ENCODE assay signal across 16 mouse cellular contexts in the genomic region with DNA sequence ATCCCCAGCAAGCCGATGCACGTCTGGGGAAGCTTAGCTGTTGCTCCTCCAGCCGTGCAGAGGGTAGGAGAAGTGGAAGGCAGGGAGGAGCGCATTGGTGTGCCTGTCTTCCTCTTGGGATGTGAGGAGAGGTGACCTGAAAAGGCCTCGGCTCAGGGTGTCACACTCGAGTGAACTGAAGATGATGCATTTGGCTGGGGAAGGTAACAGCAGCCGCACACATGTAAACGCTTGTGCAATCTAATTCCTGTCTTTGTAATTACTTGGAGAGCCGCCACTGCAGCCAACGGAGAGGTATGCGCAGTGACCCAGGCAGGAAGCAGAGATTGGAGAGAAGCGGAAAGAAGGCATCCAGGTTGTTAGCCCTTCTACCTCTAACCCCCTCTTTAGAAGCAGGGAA.
DNase-seq lines count a peak whose midpoint lies in the region; ATAC-seq lines count a peak whose summit lies in the region.
"Had no signal": no experiment of that assay in that cellular context is flagged by ENCODE, and none has a peak within 500 bp of the region (broad histone marks: within the 10 kb centered on the region; RNA-seq: fewer than 3 reads in every experiment).

No protein-coding gene starts in this region.

- H3K27me3 ChIP-seq in midbrain, embryonic 14.5 days (ENCODE audit: control insufficient read depth, insufficient read depth, low read length), result no peaks in the 10 kb centered on the region
- no peaks in the 10 kb centered on the region for H3K27me3 ChIP-seq in midbrain, embryonic 10.5 days (ENCODE audit: low read depth, poor library complexity, severe bottlenecking)
- no peaks in the 10 kb centered on the region for H3K27me3 ChIP-seq in embryonic facial prominence, embryonic 14.5 days (replicated peaks; ENCODE audit: control insufficient read depth, insufficient read depth, low read length)
- H3K27me3 ChIP-seq in kidney, embryonic 16.5 days (ENCODE audit: insufficient read depth, low read length), result no peaks in the 10 kb centered on the region
- H3K27me3 ChIP-seq in stomach, embryonic 16.5 days (ENCODE audit: control insufficient read depth, insufficient read depth, low read length), result no peaks in the 10 kb centered on the region
- H3K27me3 ChIP-seq in hindbrain, embryonic 10.5 days (ENCODE audit: insufficient read depth, poor library complexity, severe bottlenecking), result peaks cover 10% of the 10 kb centered on the region
- 0 out of 2 replicates have a peak, but pooled peaks cover 3% of the 10 kb centered on the region for H3K27me3 ChIP-seq in hindbrain, embryonic 16.5 days (replicated peaks; ENCODE audit: control insufficient read depth, insufficient read depth, low read length)
- H3K27me3 ChIP-seq: hindbrain, embryonic 15.5 days; liver, embryonic 12.5 days; midbrain, embryonic 12.5 days had no signal

- no peak for DNase-seq in midbrain, embryonic 14.5 days
- no peak for DNase-seq in midbrain, embryonic 10.5 days (ENCODE audit: low spot score)
- peak; percentile 43 for DNase-seq in embryonic facial prominence, embryonic 14.5 days (ENCODE audit: low spot score)
- no peak for DNase-seq in hindbrain, embryonic 10.5 days (ENCODE audit: low spot score)
- DNase-seq: cerebellum, adult 8-10 months; right cerebral cortex, postnatal 14 days; thymus, postnatal 4 days had no signal

- 70% methylated on average over 12 of the region's 12 CpGs for WGBS in midbrain, embryonic 14.5 days
- WGBS in midbrain, embryonic 10.5 days, result 82% methylated on average over 12 of the region's 12 CpGs
- WGBS in embryonic facial prominence, embryonic 14.5 days, result 47% methylated on average over 12 of the region's 12 CpGs
- WGBS in kidney, embryonic 16.5 days, result 39% methylated on average over 12 of the region's 12 CpGs
- 47% methylated on average over 12 of the region's 12 CpGs for WGBS in stomach, embryonic 16.5 days
- 79% methylated on average over 12 of the region's 12 CpGs for WGBS in hindbrain, embryonic 10.5 days
- WGBS in hindbrain, embryonic 16.5 days, result 60% methylated on average over 12 of the region's 12 CpGs

- ATAC-seq in midbrain, embryonic 14.5 days (ENCODE audit: low FRiP score, low TSS enrichment), result no peak
- ATAC-seq in embryonic facial prominence, embryonic 14.5 days (ENCODE audit: low read depth), result no peak
- ATAC-seq in kidney, embryonic 16.5 days (ENCODE audit: low FRiP score, low TSS enrichment), result peak; percentile 59; the same call in 1 of the 2 replicates
- no peak for ATAC-seq in stomach, embryonic 16.5 days (ENCODE audit: insufficient read depth, low FRiP score)
- no peak for ATAC-seq in hindbrain, embryonic 16.5 days
- ATAC-seq in erythroblast, adult 5-6 weeks (replicated peaks; ENCODE audit: low FRiP score, poor library complexity, severe bottlenecking), result no peak
- ATAC-seq: liver, embryonic 12.5 days; lung, postnatal 0 days had no signal

- H3K36me3 ChIP-seq in midbrain, embryonic 14.5 days (ENCODE audit: control insufficient read depth, insufficient read depth, low read length), result no peaks in the 10 kb centered on the region
- peaks cover 14% of the 10 kb centered on the region for H3K36me3 ChIP-seq in midbrain, embryonic 10.5 days
- H3K36me3 ChIP-seq in embryonic facial prominence, embryonic 14.5 days (ENCODE audit: control insufficient read depth, insufficient read depth, low read length), result 0 out of 2 replicates have a peak, but pooled peaks cover under 1% of the 10 kb centered on the region
- H3K36me3 ChIP-seq in kidney, embryonic 16.5 days (ENCODE audit: insufficient read depth, low read length), result no peaks in the 10 kb centered on the region
- no peaks in the 10 kb centered on the region for H3K36me3 ChIP-seq in stomach, embryonic 16.5 days (ENCODE audit: control insufficient read depth, insufficient read depth, low read length)
- H3K36me3 ChIP-seq in hindbrain, embryonic 10.5 days, result no peaks in the 10 kb centered on the region; the same call in 1 of the 2 replicates
- H3K36me3 ChIP-seq in hindbrain, embryonic 16.5 days (ENCODE audit: control insufficient read depth, insufficient read depth, low read length), result no peaks in the 10 kb centered on the region
- H3K36me3 ChIP-seq: hindbrain, embryonic 15.5 days; liver, embryonic 12.5 days had no signal

- 0 out of 2 replicates have a peak overlapping the region, but pooled peaks have one; percentile 24 for H3K9ac ChIP-seq in midbrain, embryonic 14.5 days (replicated peaks; ENCODE audit: low read length)
- H3K9ac ChIP-seq in embryonic facial prominence, embryonic 14.5 days (ENCODE audit: low read depth, low read length), result no peak overlapping the region
- no peak overlapping the region for H3K9ac ChIP-seq in kidney, embryonic 16.5 days (replicated peaks; ENCODE audit: low read length)
- H3K9ac ChIP-seq in stomach, embryonic 16.5 days (ENCODE audit: low read length), result 0 out of 2 replicates have a peak overlapping the region, but pooled peaks have one; percentile 20
- no peak overlapping the region for H3K9ac ChIP-seq in hindbrain, embryonic 16.5 days (ENCODE audit: low read depth, low read length)
- H3K9ac ChIP-seq: hindbrain, embryonic 15.5 days; liver, embryonic 12.5 days; midbrain, embryonic 12.5 days had no signal

- no peaks in the 10 kb centered on the region for H3K4me1 ChIP-seq in midbrain, embryonic 14.5 days (ENCODE audit: control insufficient read depth, insufficient read depth, low read length)
- peaks cover 51% of the 10 kb centered on the region for H3K4me1 ChIP-seq in midbrain, embryonic 10.5 days
- H3K4me1 ChIP-seq in embryonic facial prominence, embryonic 14.5 days (ENCODE audit: control insufficient read depth, insufficient read depth, low read length), result peaks cover 36% of the 10 kb centered on the region
- peaks cover 15% of the 10 kb centered on the region for H3K4me1 ChIP-seq in kidney, embryonic 16.5 days (ENCODE audit: insufficient read depth, low read length)
- peaks cover 22% of the 10 kb centered on the region for H3K4me1 ChIP-seq in stomach, embryonic 16.5 days (ENCODE audit: control insufficient read depth, insufficient read depth, low read length)
- H3K4me1 ChIP-seq in hindbrain, embryonic 10.5 days (replicated peaks), result peaks cover 40% of the 10 kb centered on the region
- H3K4me1 ChIP-seq in hindbrain, embryonic 16.5 days (ENCODE audit: control insufficient read depth, insufficient read depth, low read depth, low read length), result no peaks in the 10 kb centered on the region
- H3K4me1 ChIP-seq: hindbrain, embryonic 15.5 days had no signal

- no peak overlapping the region for H3K4me3 ChIP-seq in midbrain, embryonic 14.5 days (replicated peaks; ENCODE audit: low read depth, low read length)
- no peak overlapping the region for H3K4me3 ChIP-seq in midbrain, embryonic 10.5 days
- H3K4me3 ChIP-seq in embryonic facial prominence, embryonic 14.5 days (ENCODE audit: low read depth, low read length), result no peak overlapping the region
- H3K4me3 ChIP-seq in kidney, embryonic 16.5 days (ENCODE audit: low read length), result no peak overlapping the region
- H3K4me3 ChIP-seq in stomach, embryonic 16.5 days (replicated peaks; ENCODE audit: low read length), result no peak overlapping the region
- no peak overlapping the region for H3K4me3 ChIP-seq in hindbrain, embryonic 10.5 days
- no peak overlapping the region for H3K4me3 ChIP-seq in hindbrain, embryonic 16.5 days (ENCODE audit: low read length)
- H3K4me3 ChIP-seq: hindbrain, embryonic 15.5 days; layer of hippocampus, adult 2 months; liver, embryonic 12.5 days; midbrain, embryonic 12.5 days had no signal

- H3K9me3 ChIP-seq in midbrain, embryonic 14.5 days (ENCODE audit: control insufficient read depth, low read length), result no peaks in the 10 kb centered on the region
- no peaks in the 10 kb centered on the region for H3K9me3 ChIP-seq in midbrain, embryonic 10.5 days (replicated peaks)
- no peaks in the 10 kb centered on the region for H3K9me3 ChIP-seq in embryonic facial prominence, embryonic 14.5 days (ENCODE audit: control insufficient read depth, low read length)
- H3K9me3 ChIP-seq in kidney, embryonic 16.5 days (ENCODE audit: low read length), result no peaks in the 10 kb centered on the region
- H3K9me3 ChIP-seq in stomach, embryonic 16.5 days (replicated peaks; ENCODE audit: control insufficient read depth, low read length), result no peaks in the 10 kb centered on the region
- no peaks in the 10 kb centered on the region for H3K9me3 ChIP-seq in hindbrain, embryonic 10.5 days
- no peaks in the 10 kb centered on the region for H3K9me3 ChIP-seq in hindbrain, embryonic 16.5 days (ENCODE audit: control insufficient read depth, low read length)
- H3K9me3 ChIP-seq: hindbrain, embryonic 15.5 days; liver, embryonic 12.5 days; midbrain, embryonic 12.5 days had no signal

- no peak overlapping the region for H3K27ac ChIP-seq in midbrain, embryonic 14.5 days (replicated peaks; ENCODE audit: low read depth, low read length)
- no peak overlapping the region for H3K27ac ChIP-seq in midbrain, embryonic 10.5 days (replicated peaks)
- H3K27ac ChIP-seq in embryonic facial prominence, embryonic 14.5 days (replicated peaks; ENCODE audit: low read depth, low read length), result peak overlapping the region; percentile 36; the same call in 1 of the 2 replicates
- no peak overlapping the region for H3K27ac ChIP-seq in kidney, embryonic 16.5 days (ENCODE audit: low read length)
- peak overlapping the region; percentile 30; the same call in 1 of the 2 replicates for H3K27ac ChIP-seq in stomach, embryonic 16.5 days (ENCODE audit: low read length)
- H3K27ac ChIP-seq in hindbrain, embryonic 10.5 days, result no peak overlapping the region
- no peak overlapping the region for H3K27ac ChIP-seq in hindbrain, embryonic 16.5 days (ENCODE audit: low read depth, low read length)
- H3K27ac ChIP-seq: hindbrain, embryonic 15.5 days; layer of hippocampus, adult 2 months; liver, embryonic 12.5 days had no signal

- H3K4me2 ChIP-seq in midbrain, embryonic 14.5 days (ENCODE audit: low read length), result no peak overlapping the region
- H3K4me2 ChIP-seq in embryonic facial prominence, embryonic 14.5 days (ENCODE audit: low read depth, low read length), result no peak overlapping the region
- H3K4me2 ChIP-seq in kidney, embryonic 16.5 days (replicated peaks; ENCODE audit: low read depth, low read length), result no peak overlapping the region
- H3K4me2 ChIP-seq in stomach, embryonic 16.5 days (ENCODE audit: low read depth, low read length), result no peak overlapping the region
- no peak overlapping the region for H3K4me2 ChIP-seq in hindbrain, embryonic 16.5 days (ENCODE audit: low read length)
- H3K4me2 ChIP-seq: hindbrain, embryonic 15.5 days; liver, embryonic 12.5 days; midbrain, embryonic 12.5 days had no signal

Comparison
In these comparisons a context has a peak if more than half of its experiments do, and no peak if none do; other contexts are left out.
1. H3K27ac ChIP-seq: peak in embryonic facial prominence, embryonic 14.5 days (single experiment) and stomach, embryonic 16.5 days (single experiment); none in midbrain, embryonic 14.5 days (single experiment), midbrain, embryonic 10.5 days (single experiment), kidney, embryonic 16.5 days (single experiment), hindbrain, embryonic 10.5 days (single experiment) and hindbrain, embryonic 16.5 days (single experiment).
2. H3K9ac ChIP-seq: peak in midbrain, embryonic 14.5 days (single experiment) and stomach, embryonic 16.5 days (single experiment); none in embryonic facial prominence, embryonic 14.5 days (single experiment), kidney, embryonic 16.5 days (single experiment) and hindbrain, embryonic 16.5 days (single experiment).